Mouse (Mus musculus) CD4-positive helper T cell, adult 2 months (primary cell): ENCODE measurements around the gene Slc13a4.

Experiments used
- DNase-seq: peaks from one replicate; pipeline ENCODE4 v3.0.0-alpha.2; 2012; ENCODE audit warnings: low read depth, missing footprints, low spot score

Gene Slc13a4

GRCm38 (mm10) chr6:35308037-35308436 lies at the start of gene Slc13a4:
Slc13a4 (minus strand) TSS chr6:35308131.
- DNase-seq, result no peak

GRCm38 (mm10) chr6:35355320-35355719 lies 47.4 kb upstream of the Slc13a4 start:
- DNase-seq, result no peak

- no peak for DNase-seq
Observed at GRCm38 (mm10) chr6:35354622-35354998, 46.7 kb upstream of the Slc13a4 start.

- DNase-seq, result no peak
Observed at GRCm38 (mm10) chr6:35353846-35354621, 46.1 kb upstream of the Slc13a4 start.

GRCm38 (mm10) chr6:35353416-35353815 lies 45.5 kb upstream of the Slc13a4 start:
- DNase-seq, result no peak

- DNase-seq, result no peak
Observed at GRCm38 (mm10) chr6:35352867-35353266, 44.9 kb upstream of the Slc13a4 start.

- DNase-seq, result no peak
Observed at GRCm38 (mm10) chr6:35351826-35352225, 43.9 kb upstream of the Slc13a4 start.

- DNase-seq, result no peak
Observed at GRCm38 (mm10) chr6:35349784-35350183, 41.9 kb upstream of the Slc13a4 start.

GRCm38 (mm10) chr6:35338640-35339039 lies 30.7 kb upstream of the Slc13a4 start:
- no peak for DNase-seq

- DNase-seq, result no peak
Observed at GRCm38 (mm10) chr6:35337836-35338235, 29.9 kb upstream of the Slc13a4 start.

GRCm38 (mm10) chr6:35335452-35335851 lies 27.5 kb upstream of the Slc13a4 start:
- no peak for DNase-seq

GRCm38 (mm10) chr6:35334278-35334677 lies 26.3 kb upstream of the Slc13a4 start:
- DNase-seq, result no peak

GRCm38 (mm10) chr6:35333632-35334031 lies 25.7 kb upstream of the Slc13a4 start:
- no peak for DNase-seq

- no peak for DNase-seq
Observed at GRCm38 (mm10) chr6:35330834-35331233, 22.9 kb upstream of the Slc13a4 start.

- no peak for DNase-seq
Observed at GRCm38 (mm10) chr6:35329956-35330355, 22.0 kb upstream of the Slc13a4 start.

GRCm38 (mm10) chr6:35326111-35326515 lies 18.2 kb upstream of the Slc13a4 start, which contains the start of gene Fam180a:
Fam180a (minus strand) TSS chr6:35326141.
- DNase-seq, result no peak

- DNase-seq, result no peak
Observed at GRCm38 (mm10) chr6:35324306-35324705, 16.4 kb upstream of the Slc13a4 start.

- no peak for DNase-seq
Observed at GRCm38 (mm10) chr6:35323046-35323445, 15.1 kb upstream of the Slc13a4 start.

- DNase-seq, result no peak
Observed at GRCm38 (mm10) chr6:35321105-35321504, 13.2 kb upstream of the Slc13a4 start.

GRCm38 (mm10) chr6:35319850-35320249 lies 11.9 kb upstream of the Slc13a4 start:
- DNase-seq, result no peak

GRCm38 (mm10) chr6:35313520-35313919 lies 5.6 kb upstream of the Slc13a4 start:
- no peak for DNase-seq

- DNase-seq, result no peak
Observed at GRCm38 (mm10) chr6:35309406-35309805, 1.5 kb upstream of the Slc13a4 start.

- no peak for DNase-seq
Observed at GRCm38 (mm10) chr6:35307136-35307535, 795 bp downstream of the Slc13a4 start.
